Mouse (Mus musculus): ENCODE data around the gene Hoxb6.

Gene Hoxb6

GRCm38 (mm10) chr11:96303151-96304099 lies 11.1 kb downstream of the Hoxb6 start, which contains the start of gene Hoxb5:
Gene Hoxb5 (plus strand): TSS chr11:96303336.
- peak; percentile 70 for DNase-seq

GRCm38 (mm10) chr11:96304381-96305195 lies 12.3 kb downstream of the Hoxb6 start:
- no peak for DNase-seq

- no peak for DNase-seq
These were observed 13.4 kb downstream of the Hoxb6 start for GRCm38 (mm10) chr11:96305505-96306182.

GRCm38 (mm10) chr11:96306183-96306907 lies 14.1 kb downstream of the Hoxb6 start:
- no peak for DNase-seq

GRCm38 (mm10) chr11:96306908-96307269 lies 14.6 kb downstream of the Hoxb6 start:
- no peak for DNase-seq

- no peak for DNase-seq
These were observed 16.5 kb downstream of the Hoxb6 start for GRCm38 (mm10) chr11:96308763-96309162.

GRCm38 (mm10) chr11:96309288-96309687 lies 17.0 kb downstream of the Hoxb6 start:
- DNase-seq, result no peak

- DNase-seq, result no peak
These were observed 18.1 kb downstream of the Hoxb6 start for GRCm38 (mm10) chr11:96310183-96310938.

GRCm38 (mm10) chr11:96311097-96311496 lies 18.8 kb downstream of the Hoxb6 start:
- DNase-seq, result no peak

- peak; percentile 64 for DNase-seq
These were observed 19.5 kb downstream of the Hoxb6 start for GRCm38 (mm10) chr11:96311520-96312417.

- no peak for DNase-seq
These were observed 20.9 kb downstream of the Hoxb6 start for GRCm38 (mm10) chr11:96313134-96313533.

- DNase-seq, result no peak
These were observed 21.6 kb downstream of the Hoxb6 start for GRCm38 (mm10) chr11:96313806-96314428.

- DNase-seq, result no peak
These were observed 22.5 kb downstream of the Hoxb6 start for GRCm38 (mm10) chr11:96314671-96315343.

- DNase-seq, result no peak
These were observed 23.0 kb downstream of the Hoxb6 start for GRCm38 (mm10) chr11:96315344-96315681.

GRCm38 (mm10) chr11:96316696-96317607 lies 24.7 kb downstream of the Hoxb6 start:
- no peak for DNase-seq

- no peak for DNase-seq
These were observed 25.5 kb downstream of the Hoxb6 start, which contains the start of gene Hoxb4 for GRCm38 (mm10) chr11:96317608-96318367. Gene Hoxb4 (plus strand): TSS chr11:96318267.

GRCm38 (mm10) chr11:96318368-96319070 lies 26.2 kb downstream of the Hoxb6 start:
- peak; percentile 44 for DNase-seq

Data from thymus, postnatal 14 days (tissue).